Comparison of ENCODE assay signal across 18 mouse cellular contexts in the genomic region with DNA sequence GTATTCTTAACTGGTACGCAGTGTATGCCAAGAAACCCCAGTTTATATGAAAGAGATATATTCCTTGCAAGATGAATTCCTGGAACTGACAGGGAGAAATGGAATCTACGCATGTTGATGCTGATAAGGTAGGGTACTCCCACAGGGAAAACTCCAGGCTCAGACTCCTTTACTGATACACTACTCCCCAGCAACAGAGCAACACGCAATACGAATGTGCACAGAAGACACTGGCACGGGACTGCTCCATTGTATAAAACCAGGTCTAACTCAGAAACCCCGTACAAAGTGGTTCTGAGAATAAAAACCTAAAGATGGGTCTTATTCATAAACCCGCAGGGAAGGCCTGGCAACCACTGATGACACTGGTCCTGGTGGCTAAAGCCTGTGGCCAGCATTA. TPM values are rescaled to one million over a fixed set of nuclear protein-coding genes. Genes with fewer than 3 reads are reported as not detected.
"Had no signal": no experiment of that assay in that cellular context is flagged by ENCODE, and none has a peak within 500 bp of the region (broad histone marks: within the 10 kb centered on the region; RNA-seq: fewer than 3 reads in every experiment).

No protein-coding gene starts in this region.

- H3K9ac ChIP-seq: liver, postnatal 0 days; lung, embryonic 15.5 days; midbrain, embryonic 13.5 days; midbrain, embryonic 15.5 days; neural tube, embryonic 12.5 days; stomach, embryonic 15.5 days had no signal

- H3K4me3 ChIP-seq: lung, embryonic 15.5 days; megakaryocyte, embryonic 14.5 days; midbrain, embryonic 13.5 days; midbrain, embryonic 15.5 days; neural tube, embryonic 12.5 days; stomach, embryonic 15.5 days had no signal

- H3K27ac ChIP-seq: lung, embryonic 15.5 days; macrophage; midbrain, embryonic 13.5 days; midbrain, embryonic 15.5 days; neural tube, embryonic 12.5 days; stomach, embryonic 15.5 days had no signal

- H3K4me1 ChIP-seq: megakaryocyte, embryonic 14.5 days; midbrain, embryonic 13.5 days; midbrain, embryonic 15.5 days; neural tube, embryonic 12.5 days had no signal

- ATAC-seq: liver, postnatal 0 days; lung, postnatal 0 days; midbrain, embryonic 13.5 days; midbrain, embryonic 15.5 days had no signal

- H3K9me3 ChIP-seq: lung, embryonic 15.5 days; midbrain, embryonic 13.5 days; midbrain, embryonic 15.5 days; neural tube, embryonic 12.5 days; stomach, embryonic 15.5 days had no signal

- H3K36me3 ChIP-seq: lung, embryonic 15.5 days; midbrain, embryonic 13.5 days; midbrain, embryonic 15.5 days; neural tube, embryonic 12.5 days; stomach, embryonic 15.5 days had no signal

- DNase-seq: liver, postnatal 0 days; lung, adult 2 months; lung, postnatal 14 days; lung, postnatal 36 days; right cerebral cortex, postnatal 14 days; thymus, adult 18-20 months; thymus, postnatal 14 days; thymus, postnatal 36 days had no signal

- H3K4me2 ChIP-seq: lung, embryonic 15.5 days; midbrain, embryonic 11.5 days; midbrain, embryonic 13.5 days; midbrain, embryonic 15.5 days; neural tube, embryonic 12.5 days; stomach, embryonic 15.5 days had no signal

- H3K27me3 ChIP-seq: lung, embryonic 15.5 days; megakaryocyte, embryonic 14.5 days; midbrain, embryonic 13.5 days; midbrain, embryonic 15.5 days; neural tube, embryonic 12.5 days; stomach, embryonic 15.5 days had no signal

RNA-seq across cellular contexts. Expression of gene Arhgap28, which starts 45.0 kb away (rescaled TPM):
- total RNA-seq: monocyte, adult 5-6 weeks had no signal
